Mouse (Mus musculus): ENCODE measurements around the gene Iqck. TPM values are rescaled to one million over a fixed set of nuclear protein-coding genes. Genes with fewer than 3 reads are reported as not detected.

Gene Iqck
- polyA plus RNA-seq, 1 experiment from 2014 or later: 2.0 TPM

- Histone ChIP-seq H3K9ac (no peak overlapping the region), H3K4me3 (replicated peaks) (no peak overlapping the region), H3K27ac (no peak overlapping the region), H3K9me3 (no peaks in the 10 kb centered on the region), H3K36me3 (no peaks in the 10 kb centered on the region), H3K4me1 (replicated peaks) (no peaks in the 10 kb centered on the region), H3K4me2 (replicated peaks) (no peak overlapping the region), H3K27me3 (replicated peaks) (no peaks in the 10 kb centered on the region)
- no peak for ATAC-seq
- WGBS: 82% methylated on average over 4 of the region's 4 CpGs
These were observed 117.8 kb downstream of the Iqck start for GRCm38 (mm10) chr7:118973377-118973776.

GRCm38 (mm10) chr7:118975837-118976236 lies 120.3 kb downstream of the Iqck start:
- no peaks in the 10 kb centered on the region for H3K36me3 ChIP-seq
- ATAC-seq: no peak
- H3K4me1 ChIP-seq (replicated peaks): no peaks in the 10 kb centered on the region
- WGBS: 69% methylated on average over 3 of the region's 3 CpGs
- H3K9ac ChIP-seq: no peak overlapping the region
- H3K4me2 ChIP-seq (replicated peaks): no peak overlapping the region
- no peaks in the 10 kb centered on the region for H3K9me3 ChIP-seq
- H3K4me3 ChIP-seq (replicated peaks): no peak overlapping the region
- H3K27me3 ChIP-seq (replicated peaks): no peaks in the 10 kb centered on the region
- H3K27ac ChIP-seq: no peak overlapping the region

GRCm38 (mm10) chr7:118976414-118977166 lies 121.0 kb downstream of the Iqck start:
- 0 out of 2 replicates have a peak, but pooled peaks have one; percentile 6 for ATAC-seq
- H3K4me1 ChIP-seq (replicated peaks): no peaks in the 10 kb centered on the region
- no peaks in the 10 kb centered on the region for H3K9me3 ChIP-seq
- H3K27me3 ChIP-seq (replicated peaks): no peaks in the 10 kb centered on the region
- 48% methylated on average over 14 of the region's 14 CpGs for WGBS
- no peak overlapping the region for H3K4me2 ChIP-seq (replicated peaks)
- H3K9ac ChIP-seq: no peak overlapping the region
- H3K27ac ChIP-seq: no peak overlapping the region
- H3K36me3 ChIP-seq: no peaks in the 10 kb centered on the region
- H3K4me3 ChIP-seq (replicated peaks): no peak overlapping the region

- Histone ChIP-seq H3K4me3 (replicated peaks) (no peak overlapping the region), H3K9me3 (no peaks in the 10 kb centered on the region), H3K27ac (no peak overlapping the region), H3K9ac (no peak overlapping the region), H3K27me3 (replicated peaks) (no peaks in the 10 kb centered on the region), H3K36me3 (no peaks in the 10 kb centered on the region), H3K4me2 (replicated peaks) (no peak overlapping the region), H3K4me1 (replicated peaks) (no peaks in the 10 kb centered on the region)
- 84% methylated on average over 10 of the region's 10 CpGs for WGBS
- ATAC-seq: no peak
These were observed 121.6 kb downstream of the Iqck start for GRCm38 (mm10) chr7:118977167-118977543.

- Histone ChIP-seq H3K4me3 (replicated peaks) (no peak overlapping the region), H3K27ac (no peak overlapping the region), H3K9me3 (no peaks in the 10 kb centered on the region), H3K27me3 (replicated peaks) (no peaks in the 10 kb centered on the region), H3K36me3 (no peaks in the 10 kb centered on the region), H3K4me2 (replicated peaks) (no peak overlapping the region), H3K9ac (no peak overlapping the region), H3K4me1 (replicated peaks) (no peaks in the 10 kb centered on the region)
- no peak for ATAC-seq
- WGBS: 91% methylated on average over 7 of the region's 7 CpGs
These were observed 123.6 kb downstream of the Iqck start for GRCm38 (mm10) chr7:118979121-118979520.

- H3K36me3 ChIP-seq: no peaks in the 10 kb centered on the region
- no peaks in the 10 kb centered on the region for H3K27me3 ChIP-seq (replicated peaks)
- no peak overlapping the region for H3K9ac ChIP-seq
- H3K4me2 ChIP-seq (replicated peaks): no peak overlapping the region
- no peak overlapping the region for H3K4me3 ChIP-seq (replicated peaks)
- no peaks in the 10 kb centered on the region for H3K4me1 ChIP-seq (replicated peaks)
- no peak overlapping the region for H3K27ac ChIP-seq
- no peak for ATAC-seq
- 88% methylated on average over 9 of the region's 9 CpGs for WGBS
- no peaks in the 10 kb centered on the region for H3K9me3 ChIP-seq
These were observed 124.2 kb downstream of the Iqck start for GRCm38 (mm10) chr7:118979708-118980107.

GRCm38 (mm10) chr7:118981346-118981745 lies 125.8 kb downstream of the Iqck start:
- no peaks in the 10 kb centered on the region for H3K4me1 ChIP-seq (replicated peaks)
- H3K4me3 ChIP-seq (replicated peaks): no peak overlapping the region
- no peak overlapping the region for H3K27ac ChIP-seq
- no peak overlapping the region for H3K4me2 ChIP-seq (replicated peaks)
- 65% methylated on average over 4 of the region's 4 CpGs for WGBS
- H3K27me3 ChIP-seq (replicated peaks): no peaks in the 10 kb centered on the region
- no peaks in the 10 kb centered on the region for H3K9me3 ChIP-seq
- H3K9ac ChIP-seq: no peak overlapping the region
- ATAC-seq: no peak; the same call in 1 of the 2 replicates
- no peaks in the 10 kb centered on the region for H3K36me3 ChIP-seq

GRCm38 (mm10) chr7:118981831-118982230 lies 126.3 kb downstream of the Iqck start:
- Histone ChIP-seq H3K4me2 (replicated peaks) (no peak overlapping the region), H3K4me1 (replicated peaks) (no peaks in the 10 kb centered on the region), H3K36me3 (no peaks in the 10 kb centered on the region), H3K27me3 (replicated peaks) (no peaks in the 10 kb centered on the region), H3K9me3 (no peaks in the 10 kb centered on the region), H3K4me3 (replicated peaks) (no peak overlapping the region), H3K9ac (no peak overlapping the region), H3K27ac (no peak overlapping the region)
- no peak for ATAC-seq
- WGBS: 83% methylated on average over 5 of the region's 5 CpGs

GRCm38 (mm10) chr7:118982586-118982985 lies 127.0 kb downstream of the Iqck start:
- no peaks in the 10 kb centered on the region for H3K36me3 ChIP-seq
- H3K9ac ChIP-seq: no peak overlapping the region
- H3K27me3 ChIP-seq (replicated peaks): no peaks in the 10 kb centered on the region
- no peak overlapping the region for H3K4me2 ChIP-seq (replicated peaks)
- H3K4me1 ChIP-seq (replicated peaks): no peaks in the 10 kb centered on the region
- no peak overlapping the region for H3K27ac ChIP-seq
- 78% methylated on average over 4 of the region's 4 CpGs for WGBS
- ATAC-seq: no peak
- H3K9me3 ChIP-seq: no peaks in the 10 kb centered on the region
- H3K4me3 ChIP-seq (replicated peaks): no peak overlapping the region

GRCm38 (mm10) chr7:118983961-118984360 lies 128.4 kb downstream of the Iqck start:
- Histone ChIP-seq H3K4me1 (replicated peaks) (no peaks in the 10 kb centered on the region), H3K27me3 (replicated peaks) (no peaks in the 10 kb centered on the region), H3K36me3 (no peaks in the 10 kb centered on the region), H3K9me3 (no peaks in the 10 kb centered on the region), H3K27ac (no peak overlapping the region), H3K9ac (no peak overlapping the region), H3K4me3 (replicated peaks) (no peak overlapping the region), H3K4me2 (replicated peaks) (no peak overlapping the region)
- WGBS: 90% methylated on average over 19 of the region's 19 CpGs
- no peak for ATAC-seq

GRCm38 (mm10) chr7:118985786-118986185 lies 130.2 kb downstream of the Iqck start:
- H3K9me3 ChIP-seq: no peaks in the 10 kb centered on the region
- no peaks in the 10 kb centered on the region for H3K36me3 ChIP-seq
- WGBS: 78% methylated on average over 4 of the region's 4 CpGs
- no peak overlapping the region for H3K9ac ChIP-seq
- H3K4me2 ChIP-seq (replicated peaks): no peak overlapping the region
- no peak overlapping the region for H3K4me3 ChIP-seq (replicated peaks)
- H3K27ac ChIP-seq: no peak overlapping the region
- no peaks in the 10 kb centered on the region; the same call in 1 of the 2 replicates for H3K4me1 ChIP-seq (replicated peaks)
- no peak for ATAC-seq
- no peaks in the 10 kb centered on the region for H3K27me3 ChIP-seq (replicated peaks)

GRCm38 (mm10) chr7:118986369-118986768 lies 130.8 kb downstream of the Iqck start:
- Histone ChIP-seq H3K27me3 (replicated peaks) (no peaks in the 10 kb centered on the region), H3K4me1 (replicated peaks) (peaks cover 1% of the 10 kb centered on the region; the same call in 1 of the 2 replicates), H3K4me2 (replicated peaks) (no peak overlapping the region), H3K27ac (no peak overlapping the region), H3K9ac (no peak overlapping the region), H3K9me3 (no peaks in the 10 kb centered on the region), H3K36me3 (no peaks in the 10 kb centered on the region), H3K4me3 (replicated peaks) (no peak overlapping the region)
- WGBS: 81% methylated on average over 4 of the region's 4 CpGs
- ATAC-seq: no peak

GRCm38 (mm10) chr7:118989275-118989856 lies 133.8 kb downstream of the Iqck start:
- H3K4me3 ChIP-seq (replicated peaks): no peak overlapping the region
- peak; percentile 37 for ATAC-seq
- WGBS: 57% methylated on average over 5 of the region's 5 CpGs

More at GRCm38 (mm10) chr7:118989275-118989856, 133.8 kb downstream of the Iqck start:
- Histone ChIP-seq H3K9me3 (no peaks in the 10 kb centered on the region), H3K27me3 (replicated peaks) (no peaks in the 10 kb centered on the region), H3K36me3 (no peaks in the 10 kb centered on the region), H3K27ac (no peak overlapping the region), H3K4me2 (replicated peaks) (no peak overlapping the region), H3K9ac (no peak overlapping the region), H3K4me1 (replicated peaks) (peaks cover 16% of the 10 kb centered on the region)
